Mouse (Mus musculus) right cerebral cortex, adult 2 months (tissue): ENCODE data around the gene Bcl3.

Experiments
- DNase-seq, 2 experiments: peaks; one replicate each; pipeline ENCODE4 v3.0.0; 2021 to 2022; ENCODE audit warnings: low spot score in 2 of 2

The Bcl3 gene

GRCm38 (mm10) chr7:19834055-19834454 is 11.5 kb upstream of the Bcl3 start:
- DNase-seq, result no peak

DNA sequence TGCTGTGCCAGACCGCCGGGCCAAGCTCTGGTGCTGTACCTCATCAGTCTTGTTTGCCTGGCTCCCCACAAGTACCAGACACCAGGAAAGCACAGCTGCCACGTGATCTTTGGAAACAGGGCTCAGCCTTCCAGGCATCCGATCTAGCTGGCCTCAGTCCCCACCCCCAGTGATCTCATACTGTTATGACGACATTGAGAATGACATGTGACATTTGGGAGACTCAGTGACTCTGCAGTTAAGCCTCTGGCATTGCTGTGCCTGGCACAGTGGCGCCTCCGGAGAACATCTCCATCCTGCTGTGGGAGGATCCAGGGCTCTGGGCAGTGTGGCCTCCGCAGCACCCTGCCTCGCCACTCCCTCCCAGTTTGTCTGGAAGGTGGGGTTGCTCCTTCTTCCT is 9.3 kb upstream of the Bcl3 start:
- DNase-seq, result no peak

- no peak for DNase-seq
Observed at GRCm38 (mm10) chr7:19830682-19831156, 8.1 kb upstream of the Bcl3 start.

GRCm38 (mm10) chr7:19829694-19830093 is 7.1 kb upstream of the Bcl3 start:
- no peak for DNase-seq

- DNase-seq, result no peak
Observed at GRCm38 (mm10) chr7:19826756-19827155, 4.2 kb upstream of the Bcl3 start.

DNA sequence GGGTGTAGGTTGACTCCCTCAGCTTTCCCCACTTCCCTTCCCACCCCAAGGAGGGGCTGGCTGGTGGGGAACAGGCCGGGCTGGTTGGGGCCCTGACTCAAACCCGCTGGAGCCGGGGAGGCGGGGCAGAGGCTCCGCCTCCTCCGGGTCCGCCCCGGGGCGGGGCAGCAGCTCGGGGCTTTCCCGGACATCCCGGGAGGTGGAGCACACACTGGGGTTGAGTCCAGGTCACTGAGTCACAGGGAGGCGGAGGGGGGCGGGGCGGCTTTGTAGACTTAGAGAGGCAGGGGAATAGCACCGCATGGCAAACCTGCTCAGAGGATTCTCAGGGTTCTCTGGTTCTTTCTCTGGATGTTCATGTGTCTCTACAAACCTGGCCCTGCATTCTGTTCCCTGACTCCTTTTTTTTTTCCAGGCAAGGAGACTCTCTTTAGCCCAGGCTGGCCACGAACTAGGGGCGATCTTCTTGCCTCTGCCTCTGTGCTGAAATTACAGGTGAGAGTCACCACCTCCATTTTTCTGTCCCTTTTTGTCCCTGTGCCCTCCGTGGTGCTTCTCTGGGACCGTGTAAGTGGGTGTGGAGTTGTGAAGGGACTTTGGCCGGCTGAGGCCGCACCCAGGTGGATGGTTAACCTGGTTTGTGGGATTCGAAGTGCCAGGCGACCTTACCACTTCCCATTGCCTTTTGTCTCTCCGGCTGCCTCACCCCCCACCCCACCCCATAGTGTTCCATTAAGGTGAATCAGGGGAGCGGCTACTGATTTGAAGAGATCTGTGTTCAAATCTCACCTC is 1.8 kb upstream of the Bcl3 start:
- DNase-seq, result no peak

- no peak for DNase-seq
Observed at GRCm38 (mm10) chr7:19823256-19824181, 949 bp upstream of the Bcl3 start.

GRCm38 (mm10) chr7:19822193-19822592 is 377 bp downstream of the Bcl3 start:
- DNase-seq, result no peak

DNA sequence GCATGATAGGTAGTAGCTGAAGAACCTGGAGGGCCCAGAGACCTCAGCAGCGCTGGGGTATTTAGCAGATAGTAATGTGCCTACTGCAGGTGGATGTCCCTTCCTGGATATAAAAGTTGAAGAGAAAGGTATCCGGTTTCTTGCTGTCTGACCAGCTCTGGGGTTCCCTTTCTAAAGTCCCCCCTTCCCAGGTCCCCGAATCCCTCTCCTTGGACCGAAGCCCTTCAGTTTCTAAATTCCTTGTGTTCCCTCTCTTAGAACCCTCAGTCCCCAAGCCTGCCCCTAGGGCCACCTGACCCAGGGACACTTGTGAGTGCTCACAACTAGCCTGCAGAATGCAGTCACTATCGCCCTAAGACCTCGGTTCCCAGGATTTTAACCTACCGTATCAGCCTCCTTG is 937 bp downstream of the Bcl3 start:
- no peak for DNase-seq

DNA sequence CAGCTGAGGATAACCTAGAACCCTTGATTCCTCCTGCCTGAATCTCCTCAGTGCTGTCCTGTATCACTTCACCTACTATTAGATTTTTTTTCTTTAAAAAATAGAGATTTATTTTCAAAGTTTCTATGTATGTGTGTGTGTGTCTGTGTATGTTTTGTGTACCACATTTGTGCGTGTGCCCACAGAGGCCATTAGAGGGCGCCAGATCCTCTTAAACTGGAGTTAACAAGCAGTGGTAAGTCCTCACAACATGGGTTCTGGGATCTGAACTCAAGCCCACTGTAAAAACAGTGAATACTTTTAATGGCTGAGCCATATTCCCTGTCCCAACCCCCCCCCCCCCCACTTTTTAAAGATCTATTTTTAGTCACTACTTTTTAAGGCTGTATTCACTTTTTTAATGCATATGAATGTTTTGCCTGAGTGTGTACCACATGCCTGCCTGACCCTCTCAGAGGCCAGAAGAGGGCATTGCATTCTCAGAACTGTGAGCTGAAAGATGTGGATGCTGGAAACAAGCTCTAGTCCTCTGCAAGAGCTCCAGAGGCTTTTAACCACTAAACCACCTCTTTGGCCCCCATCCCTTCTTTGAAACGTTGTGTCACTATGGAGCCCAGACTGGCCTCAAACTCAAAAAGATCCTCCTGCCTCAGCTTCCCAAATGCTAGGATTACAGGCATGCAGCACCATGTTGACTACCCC is 2.1 kb downstream of the Bcl3 start:
- DNase-seq, result no peak

- DNase-seq, result no peak
Observed at GRCm38 (mm10) chr7:19818875-19819274, 3.7 kb downstream of the Bcl3 start.

DNA sequence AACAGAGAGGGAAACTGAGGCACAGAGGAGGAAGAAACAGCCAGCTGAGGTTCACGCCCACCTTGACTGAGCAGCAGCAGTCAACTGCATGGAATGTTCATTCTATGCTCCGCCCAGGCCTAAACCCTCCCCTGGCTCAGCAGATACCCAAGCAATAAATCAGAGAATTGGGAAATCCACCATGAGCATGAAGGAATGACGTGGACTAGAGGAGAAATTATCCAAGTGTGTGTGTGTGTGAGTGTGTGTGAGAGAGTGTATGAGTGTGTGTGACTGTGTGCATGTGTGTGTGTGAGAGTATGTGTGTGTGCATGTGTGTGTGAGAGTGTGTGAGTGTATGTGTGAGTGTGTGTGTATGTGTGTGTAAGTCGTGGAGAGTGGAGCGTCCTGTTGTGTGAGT is 4.1 kb downstream of the Bcl3 start:
- DNase-seq, result no peak

- peak in 1 of 2 experiments; percentile 26 for DNase-seq
Observed at GRCm38 (mm10) chr7:19817382-19818105, 5.0 kb downstream of the Bcl3 start.

DNA sequence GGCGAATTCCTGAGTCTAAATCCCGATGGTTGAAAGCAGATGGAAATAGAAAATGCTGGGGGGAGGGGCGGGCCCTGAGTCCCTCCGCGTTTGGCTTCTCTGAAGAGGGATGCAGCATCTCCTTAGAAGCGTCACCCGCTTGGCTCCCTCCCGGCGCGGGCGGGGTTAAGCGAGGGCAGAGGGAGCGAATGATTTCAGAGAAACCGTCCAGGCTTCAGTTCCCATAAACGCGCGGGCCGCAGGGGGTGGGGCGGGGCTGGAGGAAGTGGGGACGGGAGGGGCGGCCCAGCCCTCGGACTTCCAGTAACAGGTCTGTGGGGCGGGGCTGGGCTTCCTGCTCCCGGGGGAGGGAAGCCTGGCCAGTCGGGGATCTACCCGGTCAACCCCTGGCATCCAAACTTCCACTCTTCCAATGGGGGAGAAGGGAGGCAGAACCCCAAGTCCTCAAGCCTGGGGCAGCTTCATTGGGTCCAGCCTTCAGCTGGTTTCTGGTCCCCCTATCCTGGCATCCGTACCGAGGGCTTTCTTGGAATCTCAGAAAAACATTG is 6.3 kb downstream of the Bcl3 start:
- peak; percentile 35 to 41 for DNase-seq

- no peak for DNase-seq
Observed at GRCm38 (mm10) chr7:19815296-19816223, 7.0 kb downstream of the Bcl3 start.

GRCm38 (mm10) chr7:19813579-19814122 is 8.9 kb downstream of the Bcl3 start:
- DNase-seq, result no peak

GRCm38 (mm10) chr7:19813161-19813560 is 9.4 kb downstream of the Bcl3 start:
- no peak for DNase-seq

GRCm38 (mm10) chr7:19811114-19811513 is 11.5 kb downstream of the Bcl3 start:
- no peak for DNase-seq

DNA sequence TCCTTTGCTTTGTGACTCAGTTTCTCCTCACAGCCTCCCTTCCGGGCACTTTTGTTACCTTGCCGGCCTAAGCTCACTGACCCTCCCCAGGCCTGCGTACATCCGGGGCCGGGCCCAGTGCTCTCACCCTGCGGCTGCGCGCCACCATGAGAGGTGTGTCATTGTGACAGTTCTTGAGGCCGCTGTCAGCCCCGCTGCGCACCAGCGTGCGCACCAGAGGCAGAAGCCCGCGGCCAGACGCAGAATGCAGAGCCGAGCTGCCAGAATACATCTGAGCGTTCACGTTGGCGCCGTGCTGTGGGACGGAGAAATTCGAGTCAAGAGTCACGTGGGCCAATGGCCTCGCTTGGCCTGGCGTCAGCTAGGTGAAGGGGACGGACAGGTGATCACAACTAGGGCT is 13.2 kb downstream of the Bcl3 start:
- peak in 1 of 2 experiments; percentile 22 for DNase-seq
